Mouse (Mus musculus): ENCODE data around the gene Gdf15.

The Gdf15 gene

GRCm38 (mm10) chr8:70656193-70656790, 24.0 kb upstream of the Gdf15 start:
- DNase-seq, result no peak

- DNase-seq, result no peak
These were observed 23.2 kb upstream of the Gdf15 start for GRCm38 (mm10) chr8:70655469-70655868.

- DNase-seq, result no peak
These were observed 21.9 kb upstream of the Gdf15 start for GRCm38 (mm10) chr8:70654121-70654520.

- DNase-seq, result peak; percentile 86
These were observed 21.0 kb upstream of the Gdf15 start for GRCm38 (mm10) chr8:70653226-70653625.

GRCm38 (mm10) chr8:70650351-70650750, 18.1 kb upstream of the Gdf15 start:
- no peak for DNase-seq

GRCm38 (mm10) chr8:70649324-70649723, 17.1 kb upstream of the Gdf15 start:
- peak; percentile 94 for DNase-seq

- no peak for DNase-seq
These were observed 16.7 kb upstream of the Gdf15 start for GRCm38 (mm10) chr8:70648921-70649320.

GRCm38 (mm10) chr8:70648164-70648442, 15.8 kb upstream of the Gdf15 start:
- no peak for DNase-seq

- no peak for DNase-seq
These were observed 15.3 kb upstream of the Gdf15 start for GRCm38 (mm10) chr8:70647343-70648163.

- DNase-seq, result no peak
These were observed 14.5 kb upstream of the Gdf15 start for GRCm38 (mm10) chr8:70646775-70647174.

GRCm38 (mm10) chr8:70646369-70646768, 14.1 kb upstream of the Gdf15 start:
- no peak for DNase-seq

- peak; percentile 68 for DNase-seq
These were observed 13.4 kb upstream of the Gdf15 start for GRCm38 (mm10) chr8:70645501-70646224.

- DNase-seq, result peak; percentile 56
These were observed 11.8 kb upstream of the Gdf15 start for GRCm38 (mm10) chr8:70644065-70644464.

- DNase-seq, result no peak
These were observed 10.8 kb upstream of the Gdf15 start for GRCm38 (mm10) chr8:70643019-70643418.

- no peak for DNase-seq
These were observed 6.5 kb upstream of the Gdf15 start for GRCm38 (mm10) chr8:70638752-70639151.

- DNase-seq, result no peak
These were observed 4.6 kb upstream of the Gdf15 start for GRCm38 (mm10) chr8:70636838-70637237.

- DNase-seq, result no peak
These were observed 3.3 kb upstream of the Gdf15 start for GRCm38 (mm10) chr8:70635527-70635926.

GRCm38 (mm10) chr8:70634066-70634465, 1.8 kb upstream of the Gdf15 start:
- DNase-seq, result peak; percentile 86

GRCm38 (mm10) chr8:70631436-70631835, 820 bp downstream of the Gdf15 start:
- DNase-seq, result peak; percentile 72

- DNase-seq, result peak; percentile 84
These were observed 1.5 kb downstream of the Gdf15 start for GRCm38 (mm10) chr8:70630532-70631381.

GRCm38 (mm10) chr8:70629574-70630531, 2.4 kb downstream of the Gdf15 start:
- peak; percentile 85 for DNase-seq

- no peak for DNase-seq
These were observed 3.2 kb downstream of the Gdf15 start for GRCm38 (mm10) chr8:70628986-70629490.

Data from lung, postnatal 36 days (tissue).